Mouse (Mus musculus) mesoderm, embryonic 11.5 days (tissue): ENCODE results near the gene Gpc5.
"Not testable (repeated sequence)": the region's sequence is repeated elsewhere in the genome, so short reads cannot be mapped to it uniquely, and the experiment has no call there.

Source experiments
- DNase-seq: peaks from one replicate; pipeline ENCODE4 v3.0.0-alpha.2; 2012; ENCODE audit warnings: low read depth, low spot score

Gpc5 gene

GRCm38 (mm10) chr14:115092081-115092480 is at the start of gene Gpc5:
Gene Gpc5 (plus strand): TSS chr14:115092215.
- peak; percentile 85 for DNase-seq

- no peak for DNase-seq
These were observed 49.4 kb upstream of the Gpc5 start for GRCm38 (mm10) chr14:115042660-115043059.

GRCm38 (mm10) chr14:115044016-115044415 is 48.0 kb upstream of the Gpc5 start:
- no peak for DNase-seq

GRCm38 (mm10) chr14:115045712-115046111 is 46.3 kb upstream of the Gpc5 start:
- DNase-seq = no peak

- no peak for DNase-seq
These were observed 44.7 kb upstream of the Gpc5 start for GRCm38 (mm10) chr14:115047316-115047715.

GRCm38 (mm10) chr14:115047990-115048862 is 43.8 kb upstream of the Gpc5 start:
- DNase-seq = no peak

GRCm38 (mm10) chr14:115048863-115049566 is 43.0 kb upstream of the Gpc5 start:
- no peak for DNase-seq

- no peak for DNase-seq
These were observed 42.2 kb upstream of the Gpc5 start for GRCm38 (mm10) chr14:115049831-115050230.

GRCm38 (mm10) chr14:115051106-115051760 is 40.8 kb upstream of the Gpc5 start:
- DNase-seq = no peak

GRCm38 (mm10) chr14:115052371-115052770 is 39.6 kb upstream of the Gpc5 start:
- no peak for DNase-seq

- DNase-seq = no peak
These were observed 37.8 kb upstream of the Gpc5 start for GRCm38 (mm10) chr14:115054252-115054651.

GRCm38 (mm10) chr14:115057524-115057923 is 34.5 kb upstream of the Gpc5 start:
- no peak for DNase-seq

- not testable (repeated sequence) for DNase-seq
These were observed 25.9 kb upstream of the Gpc5 start for GRCm38 (mm10) chr14:115066164-115066563.

GRCm38 (mm10) chr14:115070534-115070933 is 21.5 kb upstream of the Gpc5 start:
- no peak for DNase-seq

- no peak for DNase-seq
These were observed 14.7 kb upstream of the Gpc5 start for GRCm38 (mm10) chr14:115077340-115077739.

GRCm38 (mm10) chr14:115078064-115078463 is 14.0 kb upstream of the Gpc5 start:
- no peak for DNase-seq

- DNase-seq = no peak
These were observed 10.1 kb upstream of the Gpc5 start for GRCm38 (mm10) chr14:115081728-115082502.

GRCm38 (mm10) chr14:115090516-115090915 is 1.5 kb upstream of the Gpc5 start:
- no peak for DNase-seq

GRCm38 (mm10) chr14:115092510-115092909 is 495 bp downstream of the Gpc5 start:
- no peak for DNase-seq

GRCm38 (mm10) chr14:115092952-115093351 is 937 bp downstream of the Gpc5 start:
- no peak for DNase-seq

GRCm38 (mm10) chr14:115100617-115101299 is 8.7 kb downstream of the Gpc5 start:
- DNase-seq = no peak
